Mouse (Mus musculus): ENCODE measurements around the gene Olfr560. TPM values are rescaled to one million over a fixed set of nuclear protein-coding genes. Genes with fewer than 3 reads are reported as not detected.

The Olfr560 gene
- not detected in 2 replicates for polyA plus RNA-seq (2015; fragmentation: Nextera tagmentation; extraction: Ambion mirVana)

DNA sequence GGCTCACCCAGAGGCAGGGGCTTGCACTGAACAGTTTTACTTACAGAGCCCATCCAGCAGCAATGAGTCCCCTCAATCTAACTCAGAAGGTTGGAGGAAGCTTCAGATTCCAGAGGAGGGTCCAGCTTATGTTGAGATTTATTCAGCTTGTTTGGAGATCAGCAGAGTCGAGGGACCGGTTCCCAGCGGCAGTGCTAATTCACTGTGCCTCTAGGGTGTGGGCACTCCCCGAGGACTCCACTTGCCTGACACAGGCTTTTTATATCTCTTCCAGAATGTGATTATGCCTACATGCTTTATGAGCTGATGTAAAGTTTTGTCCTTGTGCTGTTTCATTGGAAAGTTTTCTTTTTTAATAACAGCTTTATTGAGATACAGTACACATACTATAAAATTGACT is at the start of gene Olfr560, which contains the start of gene Olfr78:
Olfr560 (minus strand) TSS at position 101 of the 400 bp plus-strand sequence.
Olfr78 (minus strand) TSS at position 206 of the 400 bp plus-strand sequence.
- H3K9ac ChIP-seq (ENCODE audit: low read depth, low read length): no peak within 1 kb of the TSS
- no peaks in the 10 kb centered on the region for H3K36me3 ChIP-seq (ENCODE audit: insufficient read depth, low read length)
- no peak within 1 kb of the TSS for H3K4me3 ChIP-seq (replicated peaks; ENCODE audit: low read depth, low read length)
- no peak within 1 kb of the TSS for H3K27ac ChIP-seq
- TF ChIP-seq CTCF (IDR thresholded peaks at IDR 0.05; ENCODE audit: low read depth): no peak
- no peaks in the 10 kb centered on the region for H3K4me1 ChIP-seq (replicated peaks; ENCODE audit: insufficient read depth, low read length)
- no peak within 1 kb of the TSS for H3K4me2 ChIP-seq (ENCODE audit: low read length)
- ATAC-seq (replicated peaks; ENCODE audit: low FRiP score, low read depth) (no peak), DNase-seq (ENCODE audit: low spot score) (no peak)
- no peaks in the 10 kb centered on the region for H3K9me3 ChIP-seq (replicated peaks; ENCODE audit: low read length)
- 83% methylated on average over 4 of the region's 4 CpGs for WGBS
- no peaks in the 10 kb centered on the region for H3K27me3 ChIP-seq (ENCODE audit: insufficient read depth, low read length)

DNA sequence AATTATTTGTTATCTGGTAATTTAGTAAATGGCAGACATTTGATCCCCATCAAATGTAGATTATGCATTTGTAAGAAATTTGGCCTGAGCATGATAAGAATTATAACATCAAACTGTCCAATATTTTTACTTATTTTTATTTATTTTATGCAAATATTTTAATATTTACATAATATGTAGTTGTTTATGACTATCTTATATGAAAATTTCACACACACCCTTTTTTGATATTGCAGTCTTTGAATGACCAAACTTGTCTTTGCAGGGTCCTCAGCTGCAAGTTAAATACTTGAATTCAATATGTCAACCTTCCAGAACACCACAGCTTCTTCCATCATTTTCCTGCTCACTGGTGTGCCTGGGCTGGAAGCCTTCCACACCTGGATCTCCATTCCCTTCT is 44.0 kb upstream of the Olfr560 start, which contains the start of gene Olfr564:
Olfr564 (plus strand) TSS at position 301 of the 400 bp plus-strand sequence.
- Histone ChIP-seq H3K4me2 (ENCODE audit: low read length) (no peak within 1 kb of the TSS), H3K36me3 (ENCODE audit: insufficient read depth, low read length) (no peaks in the 10 kb centered on the region), H3K4me3 (replicated peaks; ENCODE audit: low read depth, low read length) (no peak within 1 kb of the TSS), H3K9me3 (replicated peaks; ENCODE audit: low read length) (no peaks in the 10 kb centered on the region), H3K27ac (no peak within 1 kb of the TSS), H3K9ac (ENCODE audit: low read depth, low read length) (no peak within 1 kb of the TSS), H3K27me3 (ENCODE audit: insufficient read depth, low read length) (no peaks in the 10 kb centered on the region), H3K4me1 (replicated peaks; ENCODE audit: insufficient read depth, low read length) (no peaks in the 10 kb centered on the region)
- no peak for TF ChIP-seq CTCF (IDR thresholded peaks at IDR 0.05; ENCODE audit: low read depth)
- ATAC-seq (replicated peaks; ENCODE audit: low FRiP score, low read depth) (no peak), DNase-seq (ENCODE audit: low spot score) (no peak)

GRCm38 (mm10) chr7:102770921-102771320 is 11.8 kb upstream of the Olfr560 start, which contains the start of gene Olfr561:
Gene Olfr561 (plus strand): TSS chr7:102771221.
- H3K27me3 ChIP-seq (ENCODE audit: insufficient read depth, low read length): no peaks in the 10 kb centered on the region
- H3K36me3 ChIP-seq (ENCODE audit: insufficient read depth, low read length): no peaks in the 10 kb centered on the region
- no peak for DNase-seq (ENCODE audit: low spot score)
- H3K4me1 ChIP-seq (replicated peaks; ENCODE audit: insufficient read depth, low read length): no peaks in the 10 kb centered on the region
- H3K4me2 ChIP-seq (ENCODE audit: low read length): no peak within 1 kb of the TSS
- H3K9ac ChIP-seq (ENCODE audit: low read depth, low read length): no peak within 1 kb of the TSS
- H3K9me3 ChIP-seq (replicated peaks; ENCODE audit: low read length): no peaks in the 10 kb centered on the region
- no peak within 1 kb of the TSS for H3K27ac ChIP-seq
- H3K4me3 ChIP-seq (replicated peaks; ENCODE audit: low read depth, low read length): no peak within 1 kb of the TSS
- TF ChIP-seq CTCF (IDR thresholded peaks at IDR 0.05; ENCODE audit: low read depth): no peak
- 66% methylated on average over 2 of the region's 2 CpGs for WGBS
- ATAC-seq (replicated peaks; ENCODE audit: low FRiP score, low read depth): no peak

- Histone ChIP-seq H3K36me3 (ENCODE audit: insufficient read depth, low read length) (no peaks in the 10 kb centered on the region), H3K4me2 (ENCODE audit: low read length) (no peak overlapping the region), H3K27ac (no peak overlapping the region), H3K4me1 (replicated peaks; ENCODE audit: insufficient read depth, low read length) (no peaks in the 10 kb centered on the region), H3K9me3 (replicated peaks; ENCODE audit: low read length) (no peaks in the 10 kb centered on the region), H3K4me3 (replicated peaks; ENCODE audit: low read depth, low read length) (no peak overlapping the region), H3K9ac (ENCODE audit: low read depth, low read length) (no peak overlapping the region), H3K27me3 (ENCODE audit: insufficient read depth, low read length) (no peaks in the 10 kb centered on the region)
- DNase-seq (ENCODE audit: low spot score) (no peak), ATAC-seq (replicated peaks; ENCODE audit: low FRiP score, low read depth) (no peak)
- peak; percentile 44; the same call in 1 of the 2 replicates for TF ChIP-seq CTCF (IDR thresholded peaks at IDR 0.05; ENCODE audit: low read depth)
- 6% methylated on average over 1 of the region's 1 CpGs for WGBS
These were observed 7.1 kb downstream of the Olfr560 start for GRCm38 (mm10) chr7:102752086-102752485.

GRCm38 (mm10) chr7:102737705-102738104 is 21.5 kb downstream of the Olfr560 start:
- no peak for TF ChIP-seq CTCF (IDR thresholded peaks at IDR 0.05; ENCODE audit: low read depth)
- WGBS: 27% methylated on average over 2 of the region's 2 CpGs
- Histone ChIP-seq H3K4me1 (replicated peaks; ENCODE audit: insufficient read depth, low read length) (no peaks in the 10 kb centered on the region), H3K9ac (ENCODE audit: low read depth, low read length) (no peak overlapping the region), H3K27ac (no peak overlapping the region), H3K9me3 (replicated peaks; ENCODE audit: low read length) (no peaks in the 10 kb centered on the region), H3K36me3 (ENCODE audit: insufficient read depth, low read length) (no peaks in the 10 kb centered on the region), H3K4me3 (replicated peaks; ENCODE audit: low read depth, low read length) (no peak overlapping the region), H3K4me2 (ENCODE audit: low read length) (no peak overlapping the region), H3K27me3 (ENCODE audit: insufficient read depth, low read length) (no peaks in the 10 kb centered on the region)
- DNase-seq (ENCODE audit: low spot score): no peak
- no peak for ATAC-seq (replicated peaks; ENCODE audit: low FRiP score, low read depth)

- Histone ChIP-seq H3K4me2 (ENCODE audit: low read length) (no peak overlapping the region), H3K4me3 (replicated peaks; ENCODE audit: low read depth, low read length) (no peak overlapping the region), H3K9ac (ENCODE audit: low read depth, low read length) (no peak overlapping the region), H3K9me3 (replicated peaks; ENCODE audit: low read length) (no peaks in the 10 kb centered on the region), H3K27ac (no peak overlapping the region), H3K27me3 (ENCODE audit: insufficient read depth, low read length) (no peaks in the 10 kb centered on the region), H3K36me3 (ENCODE audit: insufficient read depth, low read length) (no peaks in the 10 kb centered on the region), H3K4me1 (replicated peaks; ENCODE audit: insufficient read depth, low read length) (no peaks in the 10 kb centered on the region)
- WGBS: 17% methylated on average over 1 of the region's 1 CpGs
- no peak for DNase-seq (ENCODE audit: low spot score)
- ATAC-seq (replicated peaks; ENCODE audit: low FRiP score, low read depth): no peak
- no peak for TF ChIP-seq CTCF (IDR thresholded peaks at IDR 0.05; ENCODE audit: low read depth)
These were observed 25.4 kb downstream of the Olfr560 start for GRCm38 (mm10) chr7:102733793-102734192.

DNA sequence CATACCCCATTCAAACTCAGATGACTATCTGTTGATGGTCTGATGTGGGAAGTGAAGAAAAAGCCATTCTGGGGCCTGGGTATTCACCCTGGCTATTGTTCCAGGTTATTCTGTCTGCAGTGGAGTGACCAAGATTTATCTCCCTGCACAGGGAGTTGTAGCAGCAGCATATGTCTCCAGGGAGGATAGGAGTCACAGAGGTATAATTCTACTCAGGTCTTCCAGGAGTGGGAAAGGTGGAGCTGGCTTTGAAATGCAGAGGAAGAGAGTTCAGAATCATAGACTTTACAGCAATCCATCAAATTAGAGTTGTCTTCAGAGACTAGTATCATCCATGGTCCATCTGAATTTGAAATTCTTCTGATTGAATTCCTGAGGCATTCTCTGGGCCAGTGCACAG is 31.8 kb downstream of the Olfr560 start, which contains the start of gene Olfr559:
Olfr559 (minus strand) TSS at position 101 of the 400 bp plus-strand sequence.
- H3K4me3 ChIP-seq (replicated peaks; ENCODE audit: low read depth, low read length): no peak within 1 kb of the TSS
- H3K36me3 ChIP-seq (ENCODE audit: insufficient read depth, low read length): no peaks in the 10 kb centered on the region
- H3K4me2 ChIP-seq (ENCODE audit: low read length): no peak within 1 kb of the TSS
- H3K9me3 ChIP-seq (replicated peaks; ENCODE audit: low read length): no peaks in the 10 kb centered on the region
- no peaks in the 10 kb centered on the region for H3K4me1 ChIP-seq (replicated peaks; ENCODE audit: insufficient read depth, low read length)
- ATAC-seq (replicated peaks; ENCODE audit: low FRiP score, low read depth) (no peak), DNase-seq (ENCODE audit: low spot score) (no peak)
- H3K9ac ChIP-seq (ENCODE audit: low read depth, low read length): no peak within 1 kb of the TSS
- H3K27me3 ChIP-seq (ENCODE audit: insufficient read depth, low read length): no peaks in the 10 kb centered on the region
- TF ChIP-seq CTCF (IDR thresholded peaks at IDR 0.05; ENCODE audit: low read depth): no peak
- no peak within 1 kb of the TSS for H3K27ac ChIP-seq
